Mouse (Mus musculus) gastrocnemius, adult 18-20 months (tissue): Measurements from ENCODE around the gene Ssu2. TPM values are rescaled to one million over a fixed set of nuclear protein-coding genes. Genes with fewer than 3 reads are reported as not detected.

Experiments
- DNase-seq: peaks from one replicate; pipeline ENCODE4 v3.0.0; 2021; ENCODE audit warnings: low spot score
- long read RNA-seq, 2 experiments: library from polyadenylated mRNA; stranded (forward); transcript quantifications; one replicate each; pipeline ENCODE4 v2.0.0; 2021
- total RNA-seq, 2 experiments: library from RNA; stranded (reverse); gene quantifications; 2 replicates each; pipeline ENCODE4 v1.2.3; 2021

Ssu2 gene
- under 1 TPM; 0.23 to 0.33 TPM for total RNA-seq
- long read RNA-seq, experiment 1, result 0 reads
- long read RNA-seq, experiment 2, result 0 reads

DNA sequence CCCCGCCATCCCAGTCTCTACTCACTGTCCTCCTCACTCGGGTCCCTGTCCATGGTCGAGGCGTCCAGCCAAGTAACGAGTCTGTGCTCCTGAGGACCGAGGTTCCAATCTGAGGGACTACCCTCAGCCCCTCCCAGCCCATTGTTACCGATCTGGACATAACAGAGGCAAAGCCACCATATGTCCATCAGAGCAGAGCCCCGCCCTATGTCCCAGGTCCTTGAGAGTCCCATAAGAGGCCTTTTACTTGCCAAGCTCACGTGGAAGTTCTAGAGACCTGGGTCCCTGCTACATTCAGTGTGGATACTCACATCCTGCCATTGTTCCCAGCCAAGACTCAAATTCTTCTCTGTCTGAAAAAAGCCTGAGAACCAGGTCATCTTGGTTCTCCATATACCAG is at the start of gene Ssu2:
TSS of gene Ssu2 (minus strand) at position 77 of the 400 bp plus-strand sequence.
- no peak for DNase-seq

DNA sequence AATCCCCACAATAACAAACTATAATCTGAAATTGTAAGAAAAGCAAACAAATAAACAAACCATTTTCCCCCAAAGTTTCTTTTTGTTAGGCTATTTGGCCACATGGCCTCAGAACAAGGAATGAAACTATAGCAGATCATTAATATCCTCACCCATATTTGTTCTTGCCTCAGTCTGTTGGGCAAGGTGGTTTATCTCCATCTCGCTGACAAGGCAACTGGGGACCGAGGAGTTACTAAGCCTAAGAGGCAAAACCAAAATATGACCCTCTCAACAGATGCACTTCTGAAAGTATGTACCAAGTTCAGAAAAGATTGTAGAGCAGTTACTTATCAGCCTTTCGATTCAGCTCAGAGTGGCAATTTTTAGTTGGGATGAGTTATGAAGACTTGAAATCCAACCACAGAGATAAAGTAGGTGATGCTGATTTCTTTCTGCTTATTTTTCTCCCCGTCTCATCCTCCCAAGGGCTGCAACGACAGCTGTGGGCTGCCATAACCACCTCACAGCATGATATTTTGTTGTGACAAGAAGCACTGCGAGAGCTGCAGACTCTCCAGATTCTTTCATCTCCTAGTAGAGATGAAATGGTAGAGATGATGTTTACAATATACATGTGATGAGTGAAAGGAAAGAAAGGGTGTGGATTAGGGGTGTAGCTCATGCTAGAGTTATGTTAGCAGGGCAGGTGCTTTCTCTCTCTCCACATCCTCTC is 38.4 kb upstream of the Ssu2 start:
- no peak for DNase-seq

DNA sequence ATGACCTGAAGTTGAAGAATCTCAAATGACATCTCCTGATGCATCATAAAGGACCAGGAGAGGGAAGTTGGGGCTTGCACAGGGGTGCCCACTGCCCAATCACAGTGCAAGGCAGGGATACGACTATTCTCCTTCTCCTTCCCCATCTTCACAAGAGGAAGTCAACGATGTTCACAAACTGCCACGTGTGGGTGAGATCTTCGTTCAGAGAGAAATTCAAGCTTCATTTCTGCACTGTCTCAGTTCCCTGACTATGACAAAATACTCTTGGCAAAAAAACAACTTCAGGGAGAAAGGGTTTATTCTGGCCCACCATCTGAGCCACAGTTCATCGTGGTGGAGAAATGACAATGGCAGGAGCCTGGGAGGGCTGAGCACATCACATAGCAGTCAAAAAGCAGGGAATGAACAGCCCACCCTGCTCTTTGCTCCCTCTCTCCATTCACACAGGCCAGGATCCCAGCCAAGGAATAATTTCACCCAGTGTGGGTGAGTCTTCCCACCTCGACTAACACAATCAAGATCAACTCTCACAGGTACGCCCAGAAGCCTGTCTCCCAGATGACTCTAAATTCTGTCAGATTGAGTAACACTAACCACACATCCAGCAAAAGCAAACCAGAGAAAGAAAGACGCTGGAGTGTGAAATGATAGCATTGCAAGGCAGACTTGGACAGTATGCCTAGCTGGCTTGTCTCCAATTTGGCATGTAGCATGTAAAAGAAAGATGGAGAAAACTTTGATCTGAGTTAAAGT is 36.1 kb upstream of the Ssu2 start:
- no peak for DNase-seq

DNA sequence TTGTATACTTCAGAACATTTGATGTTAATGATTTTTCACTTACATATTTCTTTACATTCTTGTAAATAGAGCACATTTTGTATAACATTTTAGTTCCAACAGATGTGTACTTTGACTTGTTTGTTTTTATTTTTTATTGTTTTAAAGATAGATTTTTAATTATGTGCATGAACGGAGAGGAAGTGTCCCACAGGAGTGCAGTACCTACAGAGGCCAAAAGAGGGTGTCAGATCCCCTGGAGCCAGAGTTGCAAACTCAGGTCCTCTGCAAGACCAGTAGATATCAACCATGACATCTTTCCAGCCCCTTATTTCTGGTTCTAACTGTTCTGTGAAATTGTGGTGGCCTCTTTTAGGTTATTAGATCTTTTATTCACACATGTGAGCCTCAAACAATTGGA is 33.1 kb upstream of the Ssu2 start:
- no peak for DNase-seq

DNA sequence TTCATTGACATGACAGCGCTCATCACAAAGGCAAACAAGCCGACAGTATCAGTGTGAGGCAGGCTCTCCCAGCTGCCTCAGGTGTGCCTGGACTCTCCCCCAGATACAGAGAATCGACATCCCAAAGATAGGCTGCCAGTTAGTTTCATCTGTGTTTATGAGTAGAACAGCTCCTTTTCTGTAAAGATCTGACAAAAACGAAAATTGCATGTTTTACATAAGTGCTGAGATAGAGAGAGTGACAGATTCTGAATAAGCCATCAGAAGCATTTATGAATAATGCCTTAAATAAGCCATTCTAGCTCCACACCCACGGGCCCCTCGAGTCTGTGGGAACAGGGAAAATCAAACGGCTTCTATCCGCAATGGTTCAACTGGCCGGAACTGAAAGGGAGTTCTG is 31.5 kb upstream of the Ssu2 start:
- no peak for DNase-seq

DNA sequence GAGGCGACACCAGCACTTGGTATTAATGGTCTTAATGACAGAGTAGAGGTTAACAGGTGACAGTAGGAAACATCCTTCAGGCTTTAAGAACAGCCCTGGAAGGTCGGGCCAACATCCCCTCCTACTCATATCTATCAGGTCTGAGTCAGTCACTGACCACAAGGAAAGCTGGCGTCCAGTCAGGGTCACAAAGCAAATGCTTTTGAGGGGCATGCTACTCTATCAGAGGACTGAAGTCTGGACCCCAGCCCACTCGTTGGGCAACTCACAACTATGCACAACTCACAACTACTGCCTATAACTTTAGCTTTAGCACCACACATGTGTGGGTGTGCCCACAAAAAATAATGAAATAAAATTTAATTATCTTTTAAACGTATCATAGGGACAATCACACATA is 16.3 kb upstream of the Ssu2 start:
- DNase-seq, result no peak

DNA sequence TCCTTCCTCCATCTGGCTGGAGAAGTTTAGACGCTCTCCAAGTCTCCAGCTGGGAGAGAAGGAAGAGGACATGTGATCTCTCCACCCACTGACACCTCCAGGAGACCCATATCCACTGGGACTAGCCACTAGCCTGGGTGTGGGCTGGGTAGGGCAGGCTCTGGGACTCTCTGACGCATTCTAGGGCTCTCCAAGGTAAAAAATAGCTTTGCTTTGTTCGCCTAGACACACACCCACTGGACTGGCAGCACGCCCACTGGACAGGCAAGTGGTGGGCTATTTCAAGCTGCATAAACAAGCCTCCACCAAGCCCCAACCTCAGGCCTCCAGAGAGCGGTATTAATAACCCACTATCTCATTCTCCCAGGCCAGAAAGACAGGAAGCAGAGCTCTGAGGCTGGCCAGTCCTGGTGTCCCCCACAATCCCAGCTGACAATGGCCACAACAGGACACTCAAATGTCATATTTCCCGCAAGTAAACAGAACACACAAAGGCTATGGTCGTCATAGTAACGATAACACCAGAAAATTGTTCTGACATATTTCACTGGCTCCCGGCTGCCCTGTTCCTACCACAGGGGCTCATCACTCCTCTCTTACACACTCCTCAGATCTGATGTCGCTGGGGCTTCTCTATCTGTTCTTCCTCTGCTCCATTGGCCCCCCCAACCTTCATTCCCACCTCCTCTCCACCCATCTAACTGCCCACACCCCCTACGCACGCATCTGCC is 14.3 kb upstream of the Ssu2 start:
- DNase-seq, result peak; percentile 84

DNA sequence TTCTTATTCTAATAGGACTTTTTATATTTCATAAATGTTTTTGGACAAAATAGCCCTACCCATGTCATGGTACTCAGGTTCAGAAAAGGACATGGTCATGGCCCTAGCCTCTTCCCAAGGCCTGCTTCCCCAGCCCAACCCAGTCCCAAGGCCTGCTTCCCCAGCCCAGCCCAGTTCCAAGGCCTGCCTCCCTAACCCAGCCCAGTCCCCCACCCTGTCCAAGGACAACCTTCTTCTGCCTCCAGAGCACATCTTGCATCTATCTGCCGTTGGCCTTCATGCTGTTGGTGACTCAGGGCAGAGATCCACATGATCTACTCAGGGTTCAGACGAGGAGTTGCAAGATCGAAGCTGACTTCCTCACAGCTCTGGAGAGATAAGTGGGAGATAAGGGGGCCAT is 9.5 kb upstream of the Ssu2 start:
- no peak for DNase-seq

DNA sequence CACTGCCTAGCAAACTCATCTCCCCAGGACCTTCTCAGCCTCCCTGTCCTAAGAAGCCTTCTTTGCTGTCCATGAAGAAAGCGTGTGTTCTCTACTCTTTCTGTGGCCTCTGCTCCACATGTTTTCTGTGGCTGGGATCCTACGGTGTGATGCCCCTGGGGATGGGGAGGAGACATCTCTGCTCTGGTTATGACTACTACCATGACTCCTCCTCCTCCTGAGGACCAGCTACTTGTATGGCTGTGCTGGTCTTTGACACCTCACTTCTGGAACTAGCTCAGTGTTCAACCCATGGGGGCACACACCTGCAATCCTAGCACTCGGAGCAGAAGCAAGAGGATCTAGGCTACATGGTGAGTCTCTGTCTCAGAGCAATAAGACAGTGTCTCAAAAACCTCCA is 8.5 kb upstream of the Ssu2 start:
- DNase-seq, result no peak

DNA sequence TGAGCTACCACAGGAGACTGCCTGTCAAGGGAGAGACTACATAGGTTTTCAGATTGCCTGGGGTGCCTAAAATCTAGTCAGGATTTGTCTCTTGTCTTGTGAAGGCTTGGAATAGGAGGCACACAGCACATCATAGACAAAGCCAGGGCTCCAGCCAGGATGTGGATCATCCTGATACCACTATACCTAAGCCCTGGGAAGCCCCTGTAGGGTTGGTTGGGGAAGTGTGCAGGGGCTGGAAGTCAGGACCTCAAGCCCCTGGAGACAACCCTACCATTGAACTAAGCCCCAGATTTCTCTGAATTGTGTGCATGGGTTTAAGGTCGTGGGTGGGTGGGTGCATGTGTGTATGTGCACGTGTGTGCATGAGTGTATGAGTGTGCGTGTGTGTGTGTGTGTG is 562 bp upstream of the Ssu2 start:
- no peak for DNase-seq

DNA sequence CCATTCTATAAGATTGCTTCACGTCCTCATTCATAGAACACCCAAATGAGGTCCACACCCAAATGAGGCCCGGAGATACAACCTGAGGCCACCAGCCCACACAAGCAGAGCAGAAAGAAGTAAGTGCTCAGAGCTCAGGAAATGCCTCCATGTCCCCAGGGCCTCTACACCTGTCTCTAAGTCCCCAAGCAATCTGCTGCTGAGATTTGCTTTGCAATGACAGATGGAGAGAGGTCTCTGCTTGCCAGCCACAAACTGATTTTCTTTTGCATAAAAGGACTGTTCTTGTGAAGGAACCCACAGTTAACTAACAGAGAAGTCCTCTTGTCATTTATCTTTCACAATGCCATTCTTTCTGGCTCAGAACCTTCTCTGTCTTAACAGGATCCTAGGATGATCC is 1.6 kb downstream of the Ssu2 start:
- DNase-seq, result no peak

DNA sequence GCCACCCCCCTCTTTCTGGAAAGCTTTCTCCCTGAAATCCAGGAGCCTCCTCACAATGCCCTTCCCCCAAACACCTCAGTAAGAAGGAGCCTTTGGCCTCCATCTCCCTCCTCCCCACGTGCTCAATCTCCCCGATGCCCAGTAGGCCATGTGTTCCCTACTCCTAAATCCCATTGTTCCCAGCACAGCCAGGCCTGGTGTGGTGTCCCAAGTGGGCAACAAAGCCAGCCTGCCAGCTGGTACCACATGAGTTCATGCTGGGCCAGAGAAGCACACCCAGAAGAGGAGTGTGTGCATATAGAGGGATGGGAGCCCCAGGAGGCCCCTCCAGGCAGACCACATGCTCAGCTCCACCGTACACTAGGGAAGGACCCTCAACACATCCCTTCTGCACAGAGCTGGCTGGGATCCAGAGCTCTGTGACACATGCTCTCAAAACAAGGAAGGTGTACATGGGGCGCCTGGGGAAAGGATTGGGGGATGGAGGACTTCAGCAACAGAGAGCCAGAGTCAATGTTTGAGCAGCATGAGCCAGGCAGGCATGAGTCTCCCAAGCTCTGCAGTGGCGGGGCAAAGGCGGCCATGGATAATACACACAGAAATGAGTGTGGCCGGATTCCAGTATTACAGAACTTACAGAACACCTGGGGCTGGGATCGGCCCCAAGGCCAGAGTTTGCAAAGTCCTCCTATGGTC is 4.7 kb downstream of the Ssu2 start:
- no peak for DNase-seq

DNA sequence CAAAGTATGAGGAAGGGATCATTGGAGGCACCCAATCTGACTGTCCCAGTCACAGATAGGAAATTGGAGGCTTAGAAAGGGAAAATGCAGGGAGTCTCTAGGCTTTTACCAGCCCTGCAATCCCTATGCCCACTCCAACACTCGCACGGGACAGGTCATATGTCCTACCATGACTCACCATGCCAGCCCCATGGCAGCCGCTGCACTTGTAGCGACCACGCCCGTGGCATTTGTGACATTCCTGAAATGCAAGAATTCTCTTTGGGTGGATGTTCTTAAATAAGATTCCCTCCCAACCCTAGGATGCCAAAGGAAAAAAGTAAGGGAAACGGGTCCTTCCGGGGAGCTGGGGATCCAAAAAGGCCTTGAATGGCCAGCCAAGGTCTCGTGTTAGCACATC is 8.8 kb downstream of the Ssu2 start:
- DNase-seq, result no peak

DNA sequence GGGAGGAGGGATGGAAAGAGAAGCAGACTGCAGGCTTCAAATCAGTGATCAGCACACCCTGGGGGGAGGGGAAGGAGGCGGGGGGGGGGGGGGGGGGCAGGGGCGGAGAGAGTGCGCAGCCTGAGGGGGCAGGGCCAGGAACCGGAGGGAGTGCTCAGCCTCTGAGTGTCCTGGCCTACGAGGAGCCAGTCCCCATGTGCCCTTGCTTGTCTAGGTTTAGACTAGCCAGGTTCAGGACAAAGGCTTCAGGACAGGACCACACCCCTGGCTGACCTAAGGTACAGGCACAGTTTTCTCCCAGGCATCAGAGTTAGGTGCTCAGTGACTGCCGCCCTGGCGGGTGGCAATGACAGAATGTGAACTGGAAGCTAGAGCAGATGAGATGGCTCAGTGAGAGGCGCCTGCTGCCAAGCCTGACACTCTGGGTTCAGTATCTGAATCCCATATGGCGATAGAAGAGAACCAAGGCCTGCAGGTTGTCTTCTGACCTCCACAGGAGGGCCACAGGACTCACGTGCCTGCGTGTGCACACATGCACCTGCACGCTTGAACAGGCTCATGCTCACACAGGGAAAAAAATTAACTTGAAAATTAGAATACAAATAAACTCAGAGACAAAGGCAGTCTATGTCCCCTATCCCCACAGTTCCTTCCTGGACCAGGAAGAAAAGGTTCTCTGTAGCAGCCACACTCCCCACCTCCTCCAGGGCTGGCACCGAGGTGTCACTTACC is 12.0 kb downstream of the Ssu2 start:
- DNase-seq, result no peak

DNA sequence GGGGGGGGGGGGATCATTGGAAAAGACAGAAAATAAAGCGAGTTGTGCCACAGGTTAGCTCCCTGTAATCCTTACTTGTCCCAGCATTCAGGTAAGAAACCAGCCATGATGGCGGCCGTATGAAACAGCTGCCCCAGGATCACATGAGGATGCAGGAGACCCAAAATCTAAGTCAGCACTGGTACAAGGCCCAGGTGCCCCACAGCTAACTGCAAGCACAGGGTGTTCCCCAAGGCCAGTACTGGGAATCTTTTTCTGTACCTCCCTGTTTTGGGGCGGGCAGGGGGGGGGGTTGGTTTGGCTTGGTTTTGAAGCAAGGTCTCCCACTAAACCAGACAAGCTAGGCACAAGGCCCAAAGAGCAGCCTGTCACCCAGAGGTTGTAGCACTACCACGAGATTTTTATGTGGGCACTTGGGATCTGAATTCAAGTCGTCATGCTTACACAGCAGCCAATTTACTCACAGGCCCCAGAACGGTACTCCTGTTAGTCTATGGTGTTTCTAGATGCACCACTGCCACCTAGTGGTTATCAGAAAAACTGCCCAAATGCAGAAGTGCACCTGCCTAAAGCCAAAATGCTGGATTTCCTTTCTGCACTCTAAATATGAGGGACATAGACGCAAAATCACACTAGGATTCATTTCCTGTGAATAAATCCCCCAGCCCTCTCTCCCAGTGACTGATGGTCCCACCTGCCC is 13.8 kb downstream of the Ssu2 start:
- peak; percentile 44 for DNase-seq

DNA sequence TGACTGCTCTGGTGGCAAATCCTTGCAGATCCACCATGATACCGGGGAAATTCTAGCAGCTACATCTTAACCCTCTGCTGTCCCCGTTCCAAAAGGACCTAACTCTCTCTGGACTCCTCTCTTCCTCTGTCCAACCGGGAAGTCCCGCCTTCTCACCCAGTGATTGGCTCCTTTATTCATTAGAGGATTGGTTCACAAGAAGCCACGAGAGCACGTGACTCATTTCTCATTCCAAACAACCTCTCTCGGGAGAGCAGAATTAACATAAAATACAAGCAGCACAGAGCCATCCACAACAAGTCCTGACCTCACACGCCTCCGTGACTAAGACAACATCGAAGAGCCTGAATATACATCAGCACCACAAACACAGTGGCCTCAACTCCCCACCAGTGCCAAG is 22.5 kb downstream of the Ssu2 start:
- DNase-seq, result no peak

DNA sequence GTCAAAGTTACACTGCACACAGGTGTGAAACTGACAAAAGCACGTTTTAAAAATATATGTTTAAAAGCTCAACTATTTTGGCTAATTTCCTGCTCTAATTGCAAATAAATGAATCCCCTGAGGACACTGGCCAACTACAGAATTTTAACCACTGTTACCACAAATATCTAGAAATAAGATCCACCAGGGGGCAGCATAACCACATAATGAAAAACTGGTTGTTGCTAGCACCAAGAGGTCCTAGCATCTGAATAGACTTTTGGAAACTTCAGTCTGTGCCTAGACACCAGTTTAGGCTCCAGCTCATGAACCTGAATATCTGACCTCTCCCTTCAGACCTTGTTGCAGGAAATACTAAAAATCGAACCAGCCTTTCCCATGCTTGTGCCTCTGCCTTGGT is 23.2 kb downstream of the Ssu2 start:
- DNase-seq, result peak; percentile 58

DNA sequence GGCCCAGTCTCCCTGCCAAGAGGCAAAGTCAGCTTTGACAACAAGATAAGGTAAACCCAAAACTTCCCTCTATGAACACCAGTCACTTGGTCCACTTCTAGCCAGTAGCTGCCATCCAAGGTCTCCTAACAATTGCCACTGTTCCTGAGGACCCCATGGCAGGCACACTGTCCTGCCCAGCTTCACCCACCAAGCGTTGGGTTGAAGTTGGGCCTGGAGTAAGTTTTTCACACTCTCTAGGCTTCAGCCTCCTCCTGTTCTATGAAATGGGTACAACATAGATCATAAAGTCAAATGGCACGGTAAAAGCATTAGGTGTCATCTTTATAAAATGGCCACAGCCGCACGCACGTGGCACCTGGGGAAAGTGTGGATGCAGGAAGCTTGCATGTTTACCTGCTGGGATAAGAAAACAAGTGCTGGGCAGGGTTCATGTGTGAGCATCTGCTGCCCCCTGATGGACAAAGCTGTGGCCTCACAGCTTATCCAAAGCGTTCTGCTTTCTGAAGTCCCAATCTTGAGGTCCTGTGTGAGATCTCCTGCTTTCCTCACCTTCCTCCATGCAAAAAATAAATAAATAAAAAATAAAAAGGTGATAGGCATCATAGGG is 25.4 kb downstream of the Ssu2 start:
- DNase-seq, result peak; percentile 67

DNA sequence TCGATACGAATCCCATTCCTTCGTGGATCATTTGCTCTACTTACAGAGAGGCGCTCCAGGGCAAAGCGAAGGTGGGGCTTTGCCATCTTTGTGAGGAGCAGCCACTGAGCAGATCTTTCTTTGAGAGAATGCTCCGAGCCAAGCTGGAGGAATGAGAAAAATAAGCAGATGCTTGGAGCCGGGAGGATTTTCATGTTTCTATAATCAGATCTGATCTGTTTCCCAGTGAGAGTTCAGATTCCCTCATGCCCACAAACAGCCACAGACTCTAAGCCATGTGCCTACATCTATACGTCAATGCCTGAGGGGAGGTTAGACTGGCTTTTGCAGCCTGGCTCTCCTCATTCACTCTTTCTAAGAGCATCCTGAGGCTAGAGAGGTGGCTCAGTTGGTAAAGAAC is 27.1 kb downstream of the Ssu2 start:
- DNase-seq, result no peak

DNA sequence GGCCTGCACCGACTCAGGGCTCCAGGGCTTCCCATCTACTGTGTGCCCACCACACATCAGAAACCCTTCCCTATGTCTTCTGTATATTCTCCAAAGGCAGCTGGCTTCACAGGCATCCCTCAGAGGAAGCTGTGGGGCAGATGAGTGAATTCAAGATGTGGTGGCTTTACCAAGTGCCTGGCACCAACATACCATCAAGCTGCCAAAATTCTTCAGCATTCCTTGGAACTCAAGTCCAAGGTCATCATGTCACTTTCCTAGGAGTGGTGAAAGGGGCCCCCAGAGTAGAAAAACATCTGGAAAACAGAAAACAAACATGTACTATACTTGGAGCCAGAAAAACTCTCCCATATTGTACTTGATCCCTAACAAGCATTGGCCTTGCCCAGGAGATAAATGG is 28.5 kb downstream of the Ssu2 start:
- no peak for DNase-seq
